23 mouse cellular contexts compared by ENCODE assay signal in the genomic region with DNA sequence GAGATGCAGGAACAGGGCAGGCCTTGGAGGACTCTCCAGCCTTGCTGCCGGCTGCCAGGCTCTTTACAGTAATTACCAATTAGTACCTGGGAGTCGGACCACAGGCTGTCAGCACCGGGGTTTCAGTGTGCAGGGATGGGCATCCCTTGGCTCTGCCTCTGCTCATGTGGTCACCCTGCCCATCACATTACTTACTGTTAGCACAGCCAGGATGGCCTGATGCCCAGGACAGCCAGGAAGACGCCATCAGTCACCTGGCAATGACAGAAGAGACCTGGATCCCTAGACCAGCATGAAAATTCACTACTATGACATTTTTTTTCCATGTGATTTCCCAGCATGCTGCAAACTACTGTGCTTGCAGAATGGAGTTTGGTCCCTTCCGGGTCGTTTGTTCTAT.
DNase-seq lines count a peak whose midpoint lies in the region; ATAC-seq and TF ChIP-seq lines count a peak whose summit lies in the region.
"Had no signal": no experiment of that assay in that cellular context is flagged by ENCODE, and none has a peak within 500 bp of the region (broad histone marks: within the 10 kb centered on the region; RNA-seq: fewer than 3 reads in every experiment).

No protein-coding gene starts in this region.

- intact Hi-C loops in gastrocnemius, adult 2 months (cut with DNase I): no loop called here

- in situ Hi-C loops in Patski (cut with MboI; ENCODE audit: low pct_unique_long_range_greater_than_20kb): no loop called here

- peak; percentile 48 for DNase-seq in gastrocnemius, adult 2 months
- DNase-seq in gastrocnemius, postnatal 4 days (ENCODE audit: low spot score in 2 of 2): no peak
- no peak for DNase-seq in Patski (ENCODE audit: low read depth, low spot score)
- peak; percentile 58 for DNase-seq in cerebellum, adult 8-10 months
- peak; percentile 30 for DNase-seq in skeletal muscle tissue, adult 2 months (ENCODE audit: low read depth, low spot score)
- DNase-seq in embryo, embryonic 11 days: no peak
- no peak for DNase-seq in thymus, adult 18-20 months
- DNase-seq: adrenal gland, adult 8-10 months; gastrocnemius, postnatal 25 days; kidney, adult 11 months; layer of hippocampus, postnatal 36 days; right cerebral cortex, postnatal 25 days; thymus, postnatal 14 days had no signal

- POLR2A ChIA-PET in Patski (lab: Charles Lee): no interaction called here

- CTCF ChIA-PET in Patski (lab: Charles Lee): no interaction called here

- ATAC-seq in Patski: peak; percentile 6
- ATAC-seq: forebrain, embryonic 14.5 days; hindbrain, postnatal 0 days; midbrain, embryonic 13.5 days had no signal

- no peak overlapping the region for H3K4me3 ChIP-seq in gastrocnemius, adult 2 months
- H3K4me3 ChIP-seq: embryonic facial prominence, embryonic 13.5 days; heart, embryonic 15.5 days; layer of hippocampus, adult 2 months; lung, embryonic 15.5 days; midbrain, embryonic 13.5 days had no signal

- no peak overlapping the region for H3K27ac ChIP-seq in gastrocnemius, adult 2 months
- H3K27ac ChIP-seq: embryonic facial prominence, embryonic 13.5 days; heart, embryonic 15.5 days; hindbrain, postnatal 0 days; kidney, postnatal 0 days; layer of hippocampus, adult 2 months; liver, embryonic 14.5 days; midbrain, embryonic 13.5 days; stomach, postnatal 0 days had no signal

- H3K27me3 ChIP-seq in Patski: no peaks in the 10 kb centered on the region
- H3K27me3 ChIP-seq: lung, embryonic 15.5 days; midbrain, embryonic 13.5 days had no signal

- TF ChIP-seq CTCF in gastrocnemius, adult 2 months (IDR thresholded peaks at IDR 0.05): no peak
- no peak for TF ChIP-seq CTCF in Patski (IDR thresholded peaks at IDR 0.05)

Comparison
In these comparisons a context has a peak if more than half of its experiments do, and no peak if none do; other contexts are left out.
1. DNase-seq: peak in gastrocnemius, adult 2 months (single experiment), cerebellum, adult 8-10 months (single experiment) and skeletal muscle tissue, adult 2 months (single experiment); none in gastrocnemius, postnatal 4 days (0 of 2), Patski (single experiment), embryo, embryonic 11 days (single experiment) and thymus, adult 18-20 months (0 of 2).